Mouse (Mus musculus) heart, postnatal 0 days (tissue): ENCODE measurements around the gene Traf3ip2.

Experiments
- CTCF ChIP-seq: IDR thresholded peaks from 2 replicates; pipeline ENCODE4 v1.5.1; 2016; ENCODE audit warnings: antibody characterized with exemption, control low read depth, low read depth
- EP300 ChIP-seq: IDR thresholded peaks from 2 replicates; pipeline ENCODE4 v1.6.1; 2016; ENCODE audit warnings: antibody characterized with exemption, low read depth

DNA sequence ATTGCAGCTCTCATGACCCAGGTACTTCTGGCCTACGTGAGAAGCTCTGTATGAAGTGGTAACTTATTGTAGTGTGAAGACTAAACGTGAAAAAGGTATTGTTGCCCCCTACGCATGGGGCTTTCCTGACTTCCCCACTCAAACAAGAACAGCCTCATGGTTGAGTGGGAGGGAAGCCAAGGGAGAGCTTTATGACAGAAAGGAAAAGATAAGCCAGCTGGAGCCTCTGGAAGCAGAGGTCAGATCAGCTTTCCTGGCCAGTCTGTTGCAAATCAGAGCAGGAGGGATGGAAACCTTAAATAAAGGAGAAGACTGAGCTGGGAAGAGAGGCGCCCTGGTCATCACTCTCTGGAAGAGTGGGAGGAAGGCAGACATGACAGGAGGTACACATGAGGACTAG is 43.7 kb upstream of the Traf3ip2 start:
- no peak for TF ChIP-seq CTCF
- no peak for TF ChIP-seq EP300
